Mouse (Mus musculus) heart, adult 18-20 months (tissue): ENCODE data around the gene Pold1. TPM values are rescaled to one million over a fixed set of nuclear protein-coding genes. Genes with fewer than 3 reads are reported as not detected.

Source experiments
- DNase-seq, 2 experiments: peaks; one replicate each; pipeline ENCODE4 v3.0.0; 2021 to 2022; ENCODE audit warnings: mixed read lengths in 1 of 2
- long read RNA-seq, 2 experiments: library from polyadenylated mRNA; stranded (forward); transcript quantifications; one replicate each; pipeline ENCODE4 v2.0.0; 2021
- total RNA-seq, 2 experiments: library from RNA; stranded (reverse); gene quantifications; 2 replicates each; pipeline ENCODE4 v1.2.3; 2021

The Pold1 gene
- 10 to 100 TPM; 12.6 to 16.2 TPM for total RNA-seq
- long read RNA-seq, experiment 1, transcript Pold1-201 (27 exons, 3,454 nt): major isoform, 7 of 12 reads
- long read RNA-seq, experiment 1, partial matches to known transcripts: 1 of 12 reads
- long read RNA-seq, experiment 1, other reads (novel, unspliced or antisense): 4 of 12 reads
- long read RNA-seq, experiment 2, transcript Pold1-201 (27 exons, 3,454 nt): major isoform, 5 of 6 reads
- long read RNA-seq, experiment 2, partial matches to known transcripts: 0 of 6 reads
- long read RNA-seq, experiment 2, other reads (novel, unspliced or antisense): 1 of 6 reads

DNA sequence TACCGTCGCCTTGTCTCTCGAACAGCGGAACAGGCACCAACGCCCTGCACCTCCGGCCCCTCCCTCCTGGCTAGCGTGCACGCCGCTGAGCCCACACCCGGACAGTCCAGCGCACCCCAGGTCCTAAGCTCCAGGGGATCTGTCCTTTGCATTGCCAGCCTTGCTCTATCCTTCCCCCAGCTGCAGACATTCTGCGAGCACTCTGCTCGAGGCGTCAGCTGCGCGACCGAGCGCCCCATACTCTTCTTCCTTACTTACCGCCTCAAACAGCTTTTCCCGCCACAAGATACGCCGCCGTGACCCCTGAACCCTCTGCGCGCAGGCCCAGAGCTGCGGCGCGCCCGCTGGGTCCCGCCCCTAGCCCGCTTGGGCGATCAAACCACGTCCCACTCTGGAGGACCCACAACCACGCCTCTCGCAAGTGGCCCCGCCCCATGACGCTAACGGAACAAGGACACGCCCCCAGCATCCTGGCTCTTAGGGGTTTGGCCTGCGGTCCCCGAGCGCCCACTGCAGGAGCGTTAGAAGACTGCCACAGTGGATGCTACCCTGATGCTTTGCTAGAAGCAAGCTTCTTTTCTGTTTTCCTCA, at the start of gene Pold1:
TSS of gene Pold1 (minus strand) at position 353 of the 591 bp plus-strand sequence.
- peak; percentile 99 to 100 for DNase-seq

DNA sequence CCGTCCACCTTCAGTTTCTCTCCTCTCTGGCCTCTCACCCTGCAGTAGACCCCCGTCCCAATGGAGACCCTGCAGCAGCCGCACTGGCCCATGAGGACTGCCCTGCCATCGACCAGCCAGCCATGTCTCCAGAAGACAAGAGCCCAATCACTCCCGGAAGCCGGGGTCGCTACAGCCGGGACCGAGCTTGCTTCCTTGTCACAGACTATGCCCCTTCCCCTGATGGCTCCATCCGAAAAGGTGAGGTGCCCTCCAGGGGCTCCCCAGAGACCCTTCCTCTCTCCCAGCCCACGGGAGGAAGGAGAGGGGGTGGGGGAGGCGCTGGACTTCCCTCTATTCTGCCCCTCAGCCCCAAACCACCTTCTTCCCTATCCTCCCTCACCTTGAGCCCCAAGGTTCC, 49.7 kb upstream of the Pold1 start:
- no peak for DNase-seq

GRCm38 (mm10) chr7:44597666-44598065, 49.0 kb upstream of the Pold1 start:
- DNase-seq: no peak

DNA sequence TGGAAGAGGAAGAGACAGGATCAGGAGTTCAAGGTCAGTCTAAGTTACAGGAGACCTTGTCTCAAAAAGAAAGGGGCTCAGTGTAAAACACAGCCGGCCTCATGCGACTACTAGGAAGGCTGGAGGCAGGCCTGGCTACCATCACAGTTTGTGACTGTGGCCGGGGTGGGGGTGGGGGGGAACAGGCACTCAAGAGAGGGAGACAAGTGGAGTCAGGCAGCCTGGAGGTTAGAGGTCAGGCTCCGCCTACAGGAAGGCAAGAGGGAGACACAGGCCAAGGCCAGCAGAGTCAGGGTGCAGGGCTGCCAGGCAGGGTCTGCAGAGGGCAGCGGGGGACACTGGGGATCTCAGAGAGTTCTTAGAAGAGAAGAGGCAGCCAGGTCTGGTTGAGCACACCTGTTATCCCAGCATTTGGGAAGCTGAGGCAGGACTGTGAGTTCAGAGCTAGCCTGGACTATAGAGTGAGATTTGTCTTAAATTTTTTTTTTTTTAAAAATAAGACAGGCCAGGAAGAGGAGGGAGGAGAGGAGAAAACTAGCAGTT, 48.4 kb upstream of the Pold1 start:
- DNase-seq: no peak

GRCm38 (mm10) chr7:44596051-44596450, 47.4 kb upstream of the Pold1 start:
- DNase-seq: no peak

DNA sequence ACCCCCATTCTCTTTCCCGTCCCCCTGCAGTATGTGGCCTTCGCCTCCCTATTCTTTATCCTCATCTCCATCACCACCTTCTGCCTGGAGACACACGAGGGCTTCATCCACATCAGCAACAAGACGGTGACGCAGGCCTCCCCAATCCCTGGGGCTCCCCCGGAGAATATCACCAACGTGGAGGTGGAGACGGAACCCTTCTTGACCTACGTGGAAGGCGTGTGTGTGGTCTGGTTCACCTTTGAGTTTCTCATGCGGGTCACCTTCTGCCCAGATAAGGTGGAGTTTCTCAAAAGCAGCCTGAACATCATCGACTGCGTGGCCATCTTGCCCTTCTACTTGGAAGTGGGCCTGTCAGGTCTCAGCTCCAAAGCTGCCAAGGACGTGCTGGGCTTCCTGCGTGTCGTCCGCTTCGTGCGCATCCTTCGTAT, 46.5 kb upstream of the Pold1 start:
- no peak for DNase-seq

DNA sequence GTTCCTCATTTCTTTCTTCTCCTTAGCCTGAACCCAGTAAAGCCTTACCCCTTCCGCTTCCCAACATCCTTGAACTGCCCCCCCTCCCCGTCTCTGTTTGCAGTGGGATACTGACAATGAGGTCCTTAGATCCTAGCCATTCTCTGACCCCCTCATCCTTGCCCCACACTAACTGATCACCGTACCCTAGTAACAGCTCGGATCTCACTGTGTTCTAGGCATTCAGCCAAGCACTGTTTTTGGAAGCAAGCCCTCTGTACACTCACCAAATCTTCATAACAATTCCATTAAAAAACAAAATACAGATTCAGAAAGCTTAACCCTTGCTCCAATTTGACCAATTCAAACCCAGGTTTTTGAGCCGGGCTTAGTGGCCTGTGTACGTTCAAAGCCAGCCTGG, 45.6 kb upstream of the Pold1 start:
- no peak for DNase-seq

DNA sequence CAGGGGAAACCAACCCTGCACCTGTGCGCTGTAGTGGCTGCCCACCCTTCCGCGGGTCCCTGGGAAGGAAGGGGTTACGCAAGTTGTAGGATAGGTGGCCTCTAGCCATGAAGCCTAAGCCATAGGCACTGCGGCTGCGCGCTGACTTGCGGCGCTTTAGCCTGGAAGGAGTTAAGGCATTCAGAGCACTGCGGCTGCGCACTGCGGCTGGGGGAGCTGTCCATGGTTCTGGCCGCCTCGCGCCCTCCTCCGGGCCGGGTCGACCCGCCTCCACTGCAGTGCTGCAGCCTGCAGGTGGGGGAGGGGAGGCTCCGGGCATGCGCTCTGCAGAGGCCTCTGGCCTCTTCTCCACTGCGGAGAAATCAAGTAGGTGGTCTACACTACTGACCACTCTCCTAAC, 45.1 kb upstream of the Pold1 start:
- peak; percentile 64 to 82 for DNase-seq

DNA sequence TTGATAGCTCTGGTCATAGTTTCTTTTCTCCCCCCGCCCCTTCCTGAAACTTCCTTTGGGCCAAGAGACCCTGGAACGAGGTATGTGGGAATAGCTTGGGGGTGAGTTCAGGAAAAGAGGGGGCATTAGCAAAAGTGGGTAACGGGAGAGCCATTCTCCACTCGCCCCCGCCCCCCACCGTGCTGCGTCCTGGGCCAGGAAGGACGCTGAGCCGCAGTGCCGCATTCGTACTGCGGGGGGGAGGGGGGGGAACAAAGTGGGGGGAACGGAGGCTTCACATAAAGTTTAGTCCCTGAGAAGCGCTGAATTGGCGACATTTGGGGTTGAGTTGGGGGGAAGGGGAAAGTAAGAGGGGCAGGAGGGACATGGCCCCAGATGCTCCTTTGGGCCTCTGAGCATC, 44.4 kb upstream of the Pold1 start:
- no peak for DNase-seq

- no peak for DNase-seq
Measured at GRCm38 (mm10) chr7:44591348-44592116, 42.9 kb upstream of the Pold1 start.

DNA sequence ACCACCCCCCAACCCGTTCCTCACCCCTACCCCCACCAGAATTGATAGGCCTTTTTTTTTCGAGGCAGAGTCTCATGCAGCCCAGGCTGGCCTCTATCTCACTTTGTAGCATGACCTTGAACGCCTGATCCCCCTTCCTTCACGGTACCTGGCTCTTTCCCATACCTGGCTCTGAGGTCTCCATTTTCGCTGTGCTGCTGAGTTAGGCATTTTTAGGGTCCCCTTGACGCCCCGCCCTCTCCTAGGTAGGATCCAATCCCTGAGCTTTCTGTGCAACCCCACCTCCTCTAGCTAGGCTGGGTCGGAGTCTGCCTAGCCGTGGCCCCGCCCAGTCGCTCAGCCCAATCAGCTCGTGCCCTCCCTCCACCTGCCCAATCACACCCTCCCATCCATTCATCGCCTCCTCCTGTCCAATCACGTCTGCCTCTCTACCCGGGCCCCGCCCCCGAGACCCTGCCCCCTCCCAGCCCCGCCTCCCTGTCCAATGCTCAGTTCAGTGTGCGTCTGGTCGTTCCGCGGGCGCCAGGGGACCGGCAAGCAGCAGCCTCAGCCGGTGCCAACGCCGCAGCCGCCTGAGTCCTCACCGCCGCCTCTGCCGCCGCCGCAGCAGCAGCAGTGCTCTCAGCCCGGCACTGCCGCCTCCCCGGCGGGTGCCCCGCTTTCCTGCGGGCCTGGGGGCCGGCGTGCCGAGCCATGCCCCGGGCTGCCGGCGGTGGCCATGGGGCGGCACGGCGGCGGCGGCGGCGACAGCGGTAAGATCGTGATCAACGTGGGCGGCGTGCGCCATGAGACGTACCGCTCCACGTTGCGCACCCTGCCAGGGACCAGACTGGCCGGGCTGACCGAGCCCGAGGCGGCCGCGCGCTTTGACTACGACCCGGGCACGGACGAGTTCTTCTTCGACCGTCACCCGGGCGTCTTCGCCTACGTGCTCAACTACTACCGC, 42.0 kb upstream of the Pold1 start, which contains the start of gene Kcnc3:
TSS of gene Kcnc3 (plus strand) at position 263 of the 946 bp plus-strand sequence.
- peak; percentile 73 to 90 for DNase-seq

DNA sequence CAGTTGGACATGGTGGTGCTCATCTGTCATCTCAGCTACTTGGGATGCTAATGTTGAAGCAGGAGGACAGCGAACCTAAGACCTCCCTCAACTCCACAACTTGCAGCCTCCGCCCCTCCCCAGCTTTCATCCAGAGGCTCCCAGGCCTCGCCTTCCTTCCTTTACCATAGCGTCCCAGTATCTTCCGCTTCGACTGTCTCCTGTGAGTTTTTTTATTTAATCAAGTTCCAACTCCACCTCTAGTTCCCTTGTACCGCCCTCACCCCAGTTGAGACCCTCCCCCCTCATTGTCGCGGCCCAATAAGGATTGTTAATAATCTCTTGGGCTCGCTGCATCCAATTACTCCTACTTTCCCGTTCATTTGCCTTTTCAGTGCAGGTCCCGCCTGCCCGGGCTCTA, 41.3 kb upstream of the Pold1 start:
- DNase-seq: no peak

DNA sequence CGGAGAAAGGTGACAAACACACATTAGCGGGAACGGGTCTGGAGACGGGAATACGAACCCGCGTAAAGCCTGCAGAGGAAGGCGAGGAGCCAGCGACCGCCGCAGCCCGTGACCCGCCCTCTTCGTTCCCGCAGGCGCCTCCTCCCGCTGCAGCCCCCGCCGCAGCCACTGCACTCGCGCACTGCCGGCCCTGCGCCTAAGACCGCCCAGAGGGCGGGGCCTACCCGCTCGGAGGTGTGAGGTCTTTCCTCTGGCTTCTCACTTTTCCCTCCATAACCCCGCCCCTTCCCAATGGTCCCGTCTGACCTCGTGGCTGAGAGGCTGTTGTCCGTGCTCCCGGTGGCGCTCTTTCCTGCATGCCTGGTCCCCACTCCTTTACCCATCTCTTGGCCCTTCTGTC, 40.5 kb upstream of the Pold1 start:
- DNase-seq: peak; percentile 71 to 78

GRCm38 (mm10) chr7:44588338-44588737, 39.7 kb upstream of the Pold1 start:
- DNase-seq: no peak

GRCm38 (mm10) chr7:44587676-44588075, 39.0 kb upstream of the Pold1 start:
- no peak for DNase-seq

DNA sequence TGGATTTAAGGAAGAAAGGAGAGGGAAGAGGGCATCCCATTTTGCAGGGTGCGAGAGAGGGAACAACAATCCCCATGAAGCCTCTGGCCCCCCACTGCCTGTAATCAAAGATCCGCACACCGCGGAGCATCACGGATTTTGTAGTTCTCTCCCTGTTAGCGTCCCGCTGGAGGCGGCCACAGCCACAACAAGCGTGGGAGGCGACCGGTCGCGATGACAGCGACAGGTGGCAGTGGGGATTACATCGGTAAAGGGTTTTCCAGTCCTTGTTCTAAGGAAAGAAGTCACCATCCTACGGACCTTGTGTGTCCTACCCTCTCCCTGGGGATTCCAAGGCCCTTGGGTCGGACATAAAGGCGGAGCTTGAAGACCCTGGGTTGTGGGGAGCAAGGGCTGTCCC, 38.3 kb upstream of the Pold1 start:
- DNase-seq: peak; percentile 33 to 49

- DNase-seq: no peak
Measured at GRCm38 (mm10) chr7:44586518-44586917, 37.9 kb upstream of the Pold1 start.

DNA sequence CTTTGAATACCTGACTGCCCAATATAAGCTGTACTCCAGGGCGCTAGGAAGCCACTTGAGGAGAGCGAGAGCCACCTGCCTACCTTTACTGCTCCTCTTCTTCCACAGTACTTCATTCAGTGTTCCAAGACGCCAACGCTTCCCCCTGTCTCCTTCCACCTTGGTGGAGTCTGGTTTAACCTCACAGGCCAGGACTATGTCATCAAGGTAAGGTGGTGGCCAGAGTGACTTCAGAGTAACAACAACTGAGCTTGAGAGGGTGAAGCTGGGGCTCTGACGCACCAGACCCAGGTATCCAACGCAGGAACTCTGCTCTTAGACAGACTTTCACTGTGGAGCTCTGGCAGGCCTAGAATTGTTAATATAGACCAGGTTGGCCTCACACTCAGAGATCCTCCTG, 37.0 kb upstream of the Pold1 start:
- no peak for DNase-seq

- DNase-seq: no peak
Measured at GRCm38 (mm10) chr7:44584921-44585320, 36.3 kb upstream of the Pold1 start.

- no peak for DNase-seq
Measured at GRCm38 (mm10) chr7:44584265-44584804, 35.7 kb upstream of the Pold1 start.

- no peak for DNase-seq
Measured at GRCm38 (mm10) chr7:44583146-44583545, 34.5 kb upstream of the Pold1 start.
